Mouse (Mus musculus) adrenal gland, adult (tissue): Measurements from ENCODE around the gene Krt19.
A peak's percentile ranks its signal among the peaks of the same experiment; 100 is the strongest.

Experiments
- DNase-seq, 2 experiments: peaks; one replicate each; pipeline ENCODE4 v3.0.0; 2022 to 2023; ENCODE audit warnings: low spot score in 1 of 2; ENCODE audit not compliant: inconsistent age in 2 of 2

The Krt19 gene

GRCm38 (mm10) chr11:100148615-100149330 is at the start of gene Krt19:
Gene Krt19, minus strand, starts transcription at chr11:100148665.
- DNase-seq, result no peak

GRCm38 (mm10) chr11:100192992-100193391 is 44.5 kb upstream of the Krt19 start, which contains the start of gene Krt9:
Gene Krt9, minus strand, starts transcription at chr11:100193246.
- no peak for DNase-seq

- no peak for DNase-seq
Measured at GRCm38 (mm10) chr11:100191820-100192219, 43.4 kb upstream of the Krt19 start.

GRCm38 (mm10) chr11:100186736-100187135 is 38.3 kb upstream of the Krt19 start:
- no peak for DNase-seq

GRCm38 (mm10) chr11:100181725-100182124 is 33.3 kb upstream of the Krt19 start:
- no peak for DNase-seq

GRCm38 (mm10) chr11:100179260-100179659 is 30.8 kb upstream of the Krt19 start:
- no peak for DNase-seq

GRCm38 (mm10) chr11:100178307-100178706 is 29.8 kb upstream of the Krt19 start:
- DNase-seq, result no peak

- no peak for DNase-seq
Measured at GRCm38 (mm10) chr11:100176791-100177190, 28.3 kb upstream of the Krt19 start.

- peak; percentile 49 to 88 for DNase-seq
Measured at GRCm38 (mm10) chr11:100168765-100169762, 20.6 kb upstream of the Krt19 start.

GRCm38 (mm10) chr11:100168071-100168470 is 19.6 kb upstream of the Krt19 start:
- DNase-seq, result no peak

GRCm38 (mm10) chr11:100164392-100164791 is 15.9 kb upstream of the Krt19 start:
- no peak for DNase-seq

- no peak for DNase-seq
Measured at GRCm38 (mm10) chr11:100157908-100158477, 9.5 kb upstream of the Krt19 start.

GRCm38 (mm10) chr11:100157331-100157730 is 8.9 kb upstream of the Krt19 start:
- DNase-seq, result no peak

GRCm38 (mm10) chr11:100155497-100156255 is 7.2 kb upstream of the Krt19 start:
- no peak for DNase-seq

GRCm38 (mm10) chr11:100147566-100148353 is 705 bp downstream of the Krt19 start:
- DNase-seq, result no peak

GRCm38 (mm10) chr11:100145858-100146560 is 2.5 kb downstream of the Krt19 start:
- DNase-seq, result no peak

- no peak for DNase-seq
Measured at GRCm38 (mm10) chr11:100145104-100145503, 3.4 kb downstream of the Krt19 start.

GRCm38 (mm10) chr11:100140966-100141365 is 7.5 kb downstream of the Krt19 start:
- no peak for DNase-seq

GRCm38 (mm10) chr11:100139391-100139790 is 9.1 kb downstream of the Krt19 start:
- DNase-seq, result peak in 1 of 2 experiments; percentile 37
